Mouse (Mus musculus) inflammation-experienced regulatory T-cells, adult 6 months (primary cell): ENCODE measurements around the gene Map2k7. TPM values are rescaled to one million over a fixed set of nuclear protein-coding genes. Genes with fewer than 3 reads are reported as not detected.
"Not testable (repeated sequence)": the region's sequence is repeated elsewhere in the genome, so short reads cannot be mapped to it uniquely, and the experiment has no call there.

ENCODE experiments used
- ATAC-seq: one replicate; pipeline ENCODE4 v1.8.0; 2017
- polyA plus RNA-seq, 3 experiments: library from polyadenylated mRNA; unstranded; fragments of 100-300 nt; shearing (Covaris generic); gene quantifications; one replicate each; pipeline ENCODE4 v1.2.1; 2017

Map2k7 gene
- polyA plus RNA-seq, 3 experiments from 2014 or later, result 17.2 to 33.1 (median 20.0) TPM

GRCm38 (mm10) chr8:4226739-4227347 is 11.7 kb upstream of the Map2k7 start, which contains the start of gene Lrrc8e:
Gene Lrrc8e (plus strand): TSS chr8:4226827.
- no peak for ATAC-seq

GRCm38 (mm10) chr8:4227919-4228318 is 10.6 kb upstream of the Map2k7 start:
- ATAC-seq, result no peak

- ATAC-seq, result no peak
Measured at GRCm38 (mm10) chr8:4229784-4230183, 8.8 kb upstream of the Map2k7 start.

GRCm38 (mm10) chr8:4230612-4231351 is 7.8 kb upstream of the Map2k7 start:
- no peak for ATAC-seq

GRCm38 (mm10) chr8:4237814-4238433 is 616 bp upstream of the Map2k7 start:
- no peak for ATAC-seq

GRCm38 (mm10) chr8:4239193-4239890 is 802 bp downstream of the Map2k7 start:
- ATAC-seq, result peak; percentile 40

- ATAC-seq, result no peak
Measured at GRCm38 (mm10) chr8:4245061-4245460, 6.5 kb downstream of the Map2k7 start.

- ATAC-seq, result no peak
Measured at GRCm38 (mm10) chr8:4245737-4246136, 7.2 kb downstream of the Map2k7 start.

- no peak for ATAC-seq
Measured at GRCm38 (mm10) chr8:4247241-4247640, 8.7 kb downstream of the Map2k7 start.

GRCm38 (mm10) chr8:4247951-4248540 is 9.5 kb downstream of the Map2k7 start, which contains the start of gene Tgfbr3l:
Gene Tgfbr3l (plus strand): TSS chr8:4248214.
- no peak for ATAC-seq

- no peak for ATAC-seq
Measured at GRCm38 (mm10) chr8:4249213-4249612, 10.7 kb downstream of the Map2k7 start.

- peak; percentile 53 for ATAC-seq
Measured at GRCm38 (mm10) chr8:4250306-4250970, 11.9 kb downstream of the Map2k7 start.

GRCm38 (mm10) chr8:4252116-4252760 is 13.7 kb downstream of the Map2k7 start:
- no peak for ATAC-seq

GRCm38 (mm10) chr8:4252934-4253841 is 14.6 kb downstream of the Map2k7 start, which contains the start of gene Snapc2:
Gene Snapc2 (plus strand): TSS chr8:4253080.
- peak; percentile 94 for ATAC-seq

- no peak for ATAC-seq
Measured at GRCm38 (mm10) chr8:4254001-4254400, 15.5 kb downstream of the Map2k7 start.

GRCm38 (mm10) chr8:4255471-4255870 is 16.9 kb downstream of the Map2k7 start:
- not testable (repeated sequence) for ATAC-seq

GRCm38 (mm10) chr8:4256911-4257310 is 18.4 kb downstream of the Map2k7 start:
- no peak for ATAC-seq

- ATAC-seq, result no peak
Measured at GRCm38 (mm10) chr8:4257350-4257749, 18.8 kb downstream of the Map2k7 start.

GRCm38 (mm10) chr8:4258233-4258632 is 19.7 kb downstream of the Map2k7 start:
- peak; percentile 43 for ATAC-seq

GRCm38 (mm10) chr8:4258678-4259077 is 20.1 kb downstream of the Map2k7 start:
- peak; percentile 11 for ATAC-seq
